Mouse (Mus musculus): ENCODE measurements around the gene Gm48551. TPM values are rescaled to one million over a fixed set of nuclear protein-coding genes. Genes with fewer than 3 reads are reported as not detected.

Gm48551 gene
- polyA plus RNA-seq, 1 experiment = 2.2 TPM

DNA sequence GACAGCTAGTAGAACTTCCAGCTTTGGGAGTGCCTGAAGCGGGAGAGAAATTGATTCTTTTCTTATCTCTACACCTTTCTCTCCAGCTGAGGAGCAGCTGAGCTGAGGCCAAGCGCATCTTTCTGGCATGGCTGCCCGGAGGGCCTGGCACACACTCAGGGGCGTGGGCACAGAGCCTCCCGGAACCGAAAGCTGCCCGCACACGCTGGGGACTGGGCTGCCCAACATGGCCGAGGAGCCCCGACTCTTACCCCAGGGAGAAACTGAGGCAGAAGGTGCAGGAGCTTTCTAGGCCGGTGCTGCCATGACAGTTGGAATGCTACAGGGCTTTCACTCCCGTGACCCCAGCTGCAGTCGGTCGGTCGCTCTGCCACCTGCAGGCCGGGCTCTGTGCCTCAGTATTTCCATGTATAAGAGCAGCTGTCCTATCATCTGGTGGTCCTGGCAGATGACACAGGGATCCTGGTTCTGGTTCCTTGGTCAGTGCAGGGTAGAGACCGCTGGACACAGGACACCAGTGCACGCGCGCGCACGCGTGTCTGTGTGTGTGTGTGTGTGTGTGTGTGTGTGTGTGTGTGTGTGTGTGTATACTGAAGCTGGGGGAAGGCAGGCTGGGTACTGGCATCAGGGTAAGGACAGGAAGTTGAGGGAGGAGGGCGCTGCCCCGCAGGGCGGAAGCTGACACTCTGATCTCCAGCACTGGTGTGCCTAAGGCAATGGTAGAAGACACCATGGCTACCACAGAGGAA, 49.4 kb downstream of the Gm48551 start:
- TF ChIP-seq CTCF (IDR thresholded peaks at IDR 0.05; ENCODE audit: low read depth, low read length) (no peak), POLR2A (IDR thresholded peaks at IDR 0.05; ENCODE audit: borderline replicate concordance, low read depth, low read length) (no peak)
- Histone ChIP-seq H3K4me1 (ENCODE audit: control insufficient read depth, insufficient read depth, low read length) (peaks cover 32% of the 10 kb centered on the region), H3K27ac (ENCODE audit: insufficient read depth, low read depth, low read length) (peak overlapping the region; percentile 94), H3K4me3 (ENCODE audit: insufficient read depth, low read length) (peak overlapping the region; percentile 65)

DNA sequence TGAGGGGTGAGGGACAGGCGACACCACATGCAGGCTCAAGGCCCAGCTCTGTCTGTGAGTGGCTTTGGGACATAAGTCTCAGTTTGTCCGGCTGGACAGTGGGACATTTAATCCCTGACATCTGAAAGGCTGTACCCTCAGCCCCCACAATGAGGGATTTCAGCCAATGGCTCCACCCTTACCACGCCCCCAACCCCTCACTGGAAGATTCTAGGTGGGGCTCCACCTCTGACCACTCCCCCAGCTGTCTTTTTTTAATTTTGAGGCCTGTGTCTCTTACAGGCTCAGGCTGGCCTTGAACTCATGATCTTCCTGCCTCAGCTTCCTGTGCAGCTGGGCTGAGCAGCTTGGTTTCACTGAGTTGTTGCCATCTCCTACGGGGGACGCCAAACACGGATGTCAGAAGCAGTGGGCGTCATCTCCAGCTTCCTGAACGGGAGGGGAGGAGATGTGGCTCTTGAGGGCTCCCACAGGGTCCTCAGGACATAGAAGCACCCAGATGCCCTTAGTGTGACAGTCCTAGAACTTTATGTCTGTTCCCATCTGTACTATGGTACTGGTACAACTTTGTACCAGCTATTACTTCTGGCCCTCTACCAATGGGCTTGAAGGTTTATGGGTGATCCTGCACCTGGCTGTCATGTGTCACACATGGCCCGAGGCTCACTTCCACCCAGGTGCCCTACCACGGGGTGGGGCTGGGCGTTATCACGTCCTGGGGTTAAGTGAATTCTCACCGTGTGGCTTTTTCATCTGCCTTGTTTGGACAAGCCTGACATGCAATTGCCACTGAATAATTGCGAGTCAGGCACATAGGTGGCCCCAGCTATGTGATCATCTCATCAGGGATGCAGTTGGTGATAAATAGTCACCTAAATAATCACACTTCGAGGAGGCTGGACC, 50.3 kb downstream of the Gm48551 start:
- H3K4me3 ChIP-seq (ENCODE audit: insufficient read depth, low read length) = peak overlapping the region; percentile 65
- TF ChIP-seq CTCF (IDR thresholded peaks at IDR 0.05; ENCODE audit: low read depth, low read length) (no peak), POLR2A (IDR thresholded peaks at IDR 0.05; ENCODE audit: borderline replicate concordance, low read depth, low read length) (no peak)
- H3K27ac ChIP-seq (ENCODE audit: insufficient read depth, low read depth, low read length) = peak overlapping the region; percentile 94
- H3K4me1 ChIP-seq (ENCODE audit: control insufficient read depth, insufficient read depth, low read length) = peaks cover 25% of the 10 kb centered on the region

DNA sequence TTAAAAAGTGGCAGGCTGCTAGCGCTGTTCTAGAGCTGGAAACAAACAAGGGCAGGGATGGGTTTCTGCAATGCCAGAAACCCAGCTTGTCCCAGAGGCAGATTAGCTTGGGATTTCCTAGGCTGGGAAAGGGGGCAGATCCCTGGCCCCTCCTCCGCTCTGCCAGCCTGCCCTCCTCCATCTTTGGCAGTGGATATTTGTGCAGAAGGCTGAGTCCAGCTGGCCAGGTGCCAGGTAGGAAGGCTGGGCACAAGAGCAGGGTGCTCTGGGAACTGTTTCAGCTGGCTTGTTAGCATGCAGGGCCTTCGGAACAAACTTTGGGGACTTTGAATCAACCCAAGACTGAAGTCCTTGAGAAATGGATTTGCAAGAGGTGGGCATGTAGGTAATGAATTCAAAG, 51.2 kb downstream of the Gm48551 start:
- peaks cover 28% of the 10 kb centered on the region for H3K4me1 ChIP-seq (ENCODE audit: control insufficient read depth, insufficient read depth, low read length)
- no peak overlapping the region for H3K4me3 ChIP-seq (ENCODE audit: insufficient read depth, low read length)
- TF ChIP-seq POLR2A (IDR thresholded peaks at IDR 0.05; ENCODE audit: borderline replicate concordance, low read depth, low read length) (no peak), CTCF (IDR thresholded peaks at IDR 0.05; ENCODE audit: low read depth, low read length) (no peak)
- H3K27ac ChIP-seq (ENCODE audit: insufficient read depth, low read depth, low read length) = no peak overlapping the region

DNA sequence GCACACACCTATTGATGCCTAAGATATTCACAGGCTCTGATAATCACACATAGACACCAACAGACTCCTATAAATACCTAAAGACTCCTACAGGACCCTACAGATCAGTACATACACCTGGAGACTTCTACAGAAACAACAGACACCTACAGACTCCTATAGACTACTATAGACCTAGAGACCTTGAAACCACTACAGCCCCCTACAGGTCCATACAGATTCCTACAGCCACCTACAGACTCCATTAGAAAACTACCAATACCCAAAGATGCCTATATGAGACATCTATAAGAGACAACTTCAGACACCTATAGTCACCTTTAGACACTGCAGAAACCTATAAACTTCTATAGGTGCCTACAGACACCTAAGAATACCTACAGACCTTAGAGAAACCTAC, 56.8 kb downstream of the Gm48551 start:
- Histone ChIP-seq H3K4me3 (ENCODE audit: insufficient read depth, low read length) (no peak overlapping the region), H3K27ac (ENCODE audit: insufficient read depth, low read depth, low read length) (no peak overlapping the region), H3K4me1 (ENCODE audit: control insufficient read depth, insufficient read depth, low read length) (peaks cover 3% of the 10 kb centered on the region; the same call in 1 of the 2 replicates)
- TF ChIP-seq CTCF (IDR thresholded peaks at IDR 0.05; ENCODE audit: low read depth, low read length) = no peak
- no peak for TF ChIP-seq POLR2A (IDR thresholded peaks at IDR 0.05; ENCODE audit: borderline replicate concordance, low read depth, low read length)

Other genes with a start within 250 kb of the Gm48551 start
- 52.0 and 54.9 TPM in 2 replicates for gene Zbtb7a, start 249.2 kb upstream of the Gm48551 start, polyA plus RNA-seq (2012; ENCODE audit: insufficient read depth, insufficient read length, missing spikeins)
- gene Pias4, start 216.5 kb upstream of the Gm48551 start, polyA plus RNA-seq (2012; ENCODE audit: insufficient read depth, insufficient read length, missing spikeins) = 21.9 and 28.2 TPM in 2 replicates
- gene Eef2, start 207.8 kb upstream of the Gm48551 start, polyA plus RNA-seq (2012; ENCODE audit: insufficient read depth, insufficient read length, missing spikeins) = 877 and 1,003 TPM in 2 replicates
- gene Dapk3, start 201.5 kb upstream of the Gm48551 start, polyA plus RNA-seq (2012; ENCODE audit: insufficient read depth, insufficient read length, missing spikeins) = 36.4 and 39.8 TPM in 2 replicates
- not detected in 2 replicates for gene 4930442H23Rik, start 200.6 kb upstream of the Gm48551 start, polyA plus RNA-seq (2012; ENCODE audit: insufficient read depth, insufficient read length, missing spikeins)
- not detected in 2 replicates for gene Nmrk2, start 182.4 kb upstream of the Gm48551 start, polyA plus RNA-seq (2012; ENCODE audit: insufficient read depth, insufficient read length, missing spikeins)
- not detected in 2 replicates for gene Atcay, start 153.6 kb upstream of the Gm48551 start, polyA plus RNA-seq (2012; ENCODE audit: insufficient read depth, insufficient read length, missing spikeins)
- gene Zfr2, start 151.3 kb upstream of the Gm48551 start, polyA plus RNA-seq (2012; ENCODE audit: insufficient read depth, insufficient read length, missing spikeins) = 2.7 and 3.0 TPM in 2 replicates
- 10.8 and 14.4 TPM in 2 replicates for gene Matk, start 131.5 kb upstream of the Gm48551 start, polyA plus RNA-seq (2012; ENCODE audit: insufficient read depth, insufficient read length, missing spikeins)
- 46.5 and 51.1 TPM in 2 replicates for gene Mrpl54, start 117.5 kb upstream of the Gm48551 start, polyA plus RNA-seq (2012; ENCODE audit: insufficient read depth, insufficient read length, missing spikeins)
- 34.3 and 36.1 TPM in 2 replicates for gene Apba3, start 117.5 kb upstream of the Gm48551 start, polyA plus RNA-seq (2012; ENCODE audit: insufficient read depth, insufficient read length, missing spikeins)
- gene Tjp3, start 92.9 kb upstream of the Gm48551 start, polyA plus RNA-seq (2012; ENCODE audit: insufficient read depth, insufficient read length, missing spikeins) = 9.2 and 9.8 TPM in 2 replicates
- gene Pip5k1c, start 91.5 kb upstream of the Gm48551 start, polyA plus RNA-seq (2012; ENCODE audit: insufficient read depth, insufficient read length, missing spikeins) = 90.9 and 106 TPM in 2 replicates
- 18.1 and 18.2 TPM in 2 replicates for gene Cactin, start 63.4 kb upstream of the Gm48551 start, polyA plus RNA-seq (2012; ENCODE audit: insufficient read depth, insufficient read length, missing spikeins)
- gene Tbxa2r, start 55.7 kb upstream of the Gm48551 start, polyA plus RNA-seq (2012; ENCODE audit: insufficient read depth, insufficient read length, missing spikeins) = not detected in 2 replicates
- not detected in 2 replicates for gene Gipc3, start 41.2 kb upstream of the Gm48551 start, polyA plus RNA-seq (2012; ENCODE audit: insufficient read depth, insufficient read length, missing spikeins)
- 52.2 and 53.3 TPM in 2 replicates for gene Hmg20b, start 34.0 kb upstream of the Gm48551 start, polyA plus RNA-seq (2012; ENCODE audit: insufficient read depth, insufficient read length, missing spikeins)
- gene Mfsd12, start 27.0 kb upstream of the Gm48551 start, polyA plus RNA-seq (2012; ENCODE audit: insufficient read depth, insufficient read length, missing spikeins) = 80.9 and 86.2 TPM in 2 replicates
- not detected in 2 replicates for gene 4930404N11Rik, start 18.6 kb upstream of the Gm48551 start, polyA plus RNA-seq (2012; ENCODE audit: insufficient read depth, insufficient read length, missing spikeins)
- 32.6 and 35.0 TPM in 2 replicates for gene Fzr1, start 6.0 kb upstream of the Gm48551 start, polyA plus RNA-seq (2012; ENCODE audit: insufficient read depth, insufficient read length, missing spikeins)
- 23.1 and 29.5 TPM in 2 replicates for gene Dohh, start within 50 bp of the Gm48551 start, polyA plus RNA-seq (2012; ENCODE audit: insufficient read depth, insufficient read length, missing spikeins)
- gene Gm48552, start 4.5 kb downstream of the Gm48551 start, polyA plus RNA-seq (2012; ENCODE audit: insufficient read depth, insufficient read length, missing spikeins) = not detected in 2 replicates
- gene Smim24, start 8.6 kb downstream of the Gm48551 start, polyA plus RNA-seq (2012; ENCODE audit: insufficient read depth, insufficient read length, missing spikeins) = 41.9 and 45.5 TPM in 2 replicates
- 31.8 and 38.6 TPM in 2 replicates for gene Nfic, start 71.2 kb downstream of the Gm48551 start, polyA plus RNA-seq (2012; ENCODE audit: insufficient read depth, insufficient read length, missing spikeins)
- not detected in 2 replicates for gene Celf5, start 98.2 kb downstream of the Gm48551 start, polyA plus RNA-seq (2012; ENCODE audit: insufficient read depth, insufficient read length, missing spikeins)
- 37.9 and 40.9 TPM in 2 replicates for gene Ncln, start 111.9 kb downstream of the Gm48551 start, polyA plus RNA-seq (2012; ENCODE audit: insufficient read depth, insufficient read length, missing spikeins)
- gene S1pr4, start 115.7 kb downstream of the Gm48551 start, polyA plus RNA-seq (2012; ENCODE audit: insufficient read depth, insufficient read length, missing spikeins) = 0.46 TPM in 1 of 2 replicates, not detected in the other
- 23.5 and 24.2 TPM in 2 replicates for gene Gna15, start 139.8 kb downstream of the Gm48551 start, polyA plus RNA-seq (2012; ENCODE audit: insufficient read depth, insufficient read length, missing spikeins)
- 10.1 and 10.5 TPM in 2 replicates for gene Gna11, start 160.7 kb downstream of the Gm48551 start, polyA plus RNA-seq (2012; ENCODE audit: insufficient read depth, insufficient read length, missing spikeins)
- 478 and 551 TPM in 2 replicates for gene Aes, start 175.0 kb downstream of the Gm48551 start, polyA plus RNA-seq (2012; ENCODE audit: insufficient read depth, insufficient read length, missing spikeins)
- 17.9 and 24.5 TPM in 2 replicates for gene Tle2, start 190.1 kb downstream of the Gm48551 start, polyA plus RNA-seq (2012; ENCODE audit: insufficient read depth, insufficient read length, missing spikeins)
- 42.3 and 47.9 TPM in 2 replicates for gene Tle6, start 216.6 kb downstream of the Gm48551 start, polyA plus RNA-seq (2012; ENCODE audit: insufficient read depth, insufficient read length, missing spikeins)
- 0.67 and 0.78 TPM in 2 replicates for gene BC025920, start 221.8 kb downstream of the Gm48551 start, polyA plus RNA-seq (2012; ENCODE audit: insufficient read depth, insufficient read length, missing spikeins)
- 10.9 and 13.2 TPM in 2 replicates for gene Sirt6, start 243.3 kb downstream of the Gm48551 start, polyA plus RNA-seq (2012; ENCODE audit: insufficient read depth, insufficient read length, missing spikeins)
- 7.8 and 9.6 TPM in 2 replicates for gene Ankrd24, start 244.1 kb downstream of the Gm48551 start, polyA plus RNA-seq (2012; ENCODE audit: insufficient read depth, insufficient read length, missing spikeins)

All from bone marrow macrophage, adult 2 months (primary cell).